Mouse (Mus musculus) kidney, adult 2 months (tissue): ENCODE data around the gene Mllt1. TPM values are rescaled to one million over a fixed set of nuclear protein-coding genes. Genes with fewer than 3 reads are reported as not detected.
A peak's percentile ranks its signal among the peaks of the same experiment; 100 is the strongest.

Source experiments
- DNase-seq: peaks from one replicate; pipeline ENCODE4 v3.0.0; 2021
- H3K27ac ChIP-seq: fragments of 200-500 bp; 2 replicates; pipeline ENCODE4 v1.5.1; 2012; ENCODE audit warnings: low read depth, low read length, control low read depth, inconsistent platforms; ENCODE audit not compliant: insufficient read depth
- H3K27me3 ChIP-seq: fragments of 200-500 bp; replicated peaks from 2 replicates; pipeline ENCODE4 v1.6.1; 2012; ENCODE audit warnings: mild to moderate bottlenecking, moderate library complexity, low read length, inconsistent platforms; ENCODE audit not compliant: control insufficient read depth, insufficient read depth
- H3K36me3 ChIP-seq: fragments of 200-500 bp; 2 replicates; pipeline ENCODE4 v1.6.1; 2012; ENCODE audit warnings: mild to moderate bottlenecking, moderate library complexity, low read length, inconsistent platforms; ENCODE audit not compliant: control insufficient read depth, insufficient read depth
- H3K4me1 ChIP-seq: fragments of 200-500 bp; 2 replicates; pipeline ENCODE4 v1.6.1; 2011; ENCODE audit warnings: low read length; ENCODE audit not compliant: control insufficient read depth, insufficient read depth
- H3K4me3 ChIP-seq: fragments of 200-500 bp; 2 replicates; pipeline ENCODE4 v1.5.1; 2011; ENCODE audit warnings: mild to moderate bottlenecking, low read depth, low read length, control low read depth; ENCODE audit not compliant: insufficient read depth
- CTCF ChIP-seq: fragments of 200-500 bp; conservative IDR thresholded peaks from 2 replicates; pipeline ENCODE4 v1.5.1; 2011; ENCODE audit warnings: low read depth, mild to moderate bottlenecking, control low read depth, low read length, moderate library complexity, mixed read lengths; ENCODE audit not compliant: insufficient read depth, insufficient read length
- POLR2A ChIP-seq: fragments of 200-500 bp; IDR thresholded peaks from one replicate; pipeline ENCODE4 v1.6.1; 2011; ENCODE audit warnings: low read depth, low read length, control low read depth
- WGBS: fragments of 180-500 bp; shearing (Covaris S2); methylation state at CpG from one replicate; pipeline ENCODE4 v1.1.7; 2018; 5-methylcytosine and 5-hydroxymethylcytosine counted together
- polyA plus RNA-seq: library from polyadenylated mRNA; depleted of rRNA; stranded (reverse); fragments of >200 nt; gene quantifications from 2 replicates; pipeline ENCODE4 v1.2.3, GENCODE M21; 2012

Gene Mllt1
- polyA plus RNA-seq, 1 experiment: 30.1 TPM

DNA sequence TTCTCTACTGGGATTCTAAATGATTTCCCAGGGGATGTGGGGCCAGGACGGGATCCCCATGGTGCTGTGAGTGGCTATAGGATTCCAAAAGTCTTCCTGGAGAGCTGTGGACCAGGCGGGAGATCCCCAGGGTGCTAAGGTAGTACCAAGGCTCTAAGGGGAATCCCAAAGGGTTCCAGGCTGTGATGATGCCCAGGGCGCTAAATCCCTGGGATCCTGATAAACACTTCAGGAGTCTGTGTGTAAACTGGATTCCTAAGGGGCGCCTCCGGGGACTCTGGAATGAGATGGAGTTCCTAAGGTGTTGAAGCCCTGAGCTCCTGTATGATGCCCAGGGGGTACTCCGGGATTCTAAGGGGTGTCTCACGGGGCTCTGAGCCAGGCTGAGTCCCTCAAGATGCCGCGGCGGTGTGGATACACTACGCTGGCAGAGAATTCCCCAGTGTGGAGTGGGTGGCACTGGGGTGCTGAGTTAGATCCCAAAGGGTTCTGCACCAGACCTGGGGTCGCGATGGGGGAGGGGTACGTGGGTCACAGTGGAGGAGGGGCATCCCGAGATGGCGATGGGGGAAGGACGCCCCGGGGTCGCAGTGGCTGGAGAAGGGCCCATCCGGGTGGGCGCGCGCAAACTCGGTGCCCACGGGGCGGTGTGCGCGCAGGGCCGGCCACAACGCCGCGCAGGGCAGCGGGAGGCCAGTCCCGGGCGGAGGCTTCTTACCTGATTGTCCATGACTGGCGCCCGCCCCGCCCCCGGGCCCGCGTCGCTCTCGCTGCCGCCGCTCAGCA lies 477 bp downstream of the Mllt1 start:
- H3K27me3 ChIP-seq: no peaks in the 10 kb centered on the region
- no peaks in the 10 kb centered on the region for H3K4me1 ChIP-seq
- no peaks in the 10 kb centered on the region for H3K36me3 ChIP-seq
- TF ChIP-seq CTCF: no peak
- peak overlapping the region; percentile 68 for H3K4me3 ChIP-seq
- DNase-seq: no peak
- no peak overlapping the region for H3K27ac ChIP-seq
- WGBS: 6% methylated on average over 33 of the region's 45 CpGs

- no peaks in the 10 kb centered on the region for H3K36me3 ChIP-seq
- no peak overlapping the region for H3K27ac ChIP-seq
- TF ChIP-seq POLR2A (no peak), CTCF (no peak)
- H3K27me3 ChIP-seq: no peaks in the 10 kb centered on the region
- H3K4me3 ChIP-seq: no peak overlapping the region
- no peaks in the 10 kb centered on the region for H3K4me1 ChIP-seq
- DNase-seq: no peak
- 91% methylated on average over 2 of the region's 2 CpGs for WGBS
These were observed 1.8 kb downstream of the Mllt1 start for GRCm38 (mm10) chr17:56933395-56933794.

GRCm38 (mm10) chr17:56930026-56930425 lies 5.2 kb downstream of the Mllt1 start:
- TF ChIP-seq POLR2A (no peak), CTCF (no peak)
- H3K4me3 ChIP-seq: no peak overlapping the region
- H3K27me3 ChIP-seq: no peaks in the 10 kb centered on the region
- H3K36me3 ChIP-seq: no peaks in the 10 kb centered on the region
- DNase-seq: no peak
- no peaks in the 10 kb centered on the region for H3K4me1 ChIP-seq
- H3K27ac ChIP-seq: no peak overlapping the region
- 79% methylated on average over 8 of the region's 8 CpGs for WGBS

DNA sequence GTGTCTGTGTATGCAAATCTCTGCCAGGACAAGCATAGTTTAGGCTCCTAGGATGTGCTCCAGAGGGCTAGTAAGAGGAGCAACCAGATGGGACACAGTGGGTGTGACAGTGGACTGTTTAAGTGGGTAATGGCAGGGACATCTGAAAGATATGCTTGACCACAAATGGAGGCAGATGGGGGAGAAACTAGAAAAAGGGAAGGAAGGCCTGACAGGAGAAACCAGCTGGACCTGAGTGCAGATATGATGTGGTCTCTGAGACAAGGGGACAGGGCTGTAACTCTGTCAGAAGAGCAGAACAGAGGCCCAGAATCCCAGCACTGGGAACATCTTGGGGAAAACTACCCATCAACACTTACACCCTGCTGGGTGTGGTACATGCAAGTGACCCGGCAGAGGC lies 5.7 kb downstream of the Mllt1 start:
- no peak for DNase-seq
- no peak for TF ChIP-seq POLR2A
- no peak for TF ChIP-seq CTCF
- Histone ChIP-seq H3K27ac (no peak overlapping the region), H3K36me3 (no peaks in the 10 kb centered on the region), H3K4me3 (no peak overlapping the region), H3K4me1 (no peaks in the 10 kb centered on the region), H3K27me3 (no peaks in the 10 kb centered on the region)
- 88% methylated on average over 1 of the region's 1 CpGs for WGBS

- H3K27ac ChIP-seq: no peak overlapping the region
- H3K4me3 ChIP-seq: no peak overlapping the region
- H3K36me3 ChIP-seq: no peaks in the 10 kb centered on the region
- no peak for TF ChIP-seq CTCF
- TF ChIP-seq POLR2A: no peak
- no peaks in the 10 kb centered on the region for H3K4me1 ChIP-seq
- no peak for DNase-seq
- H3K27me3 ChIP-seq: no peaks in the 10 kb centered on the region
These were observed 6.1 kb downstream of the Mllt1 start for GRCm38 (mm10) chr17:56929101-56929500.

- Histone ChIP-seq H3K36me3 (no peaks in the 10 kb centered on the region), H3K27ac (no peak overlapping the region), H3K4me3 (no peak overlapping the region), H3K27me3 (no peaks in the 10 kb centered on the region), H3K4me1 (no peaks in the 10 kb centered on the region)
- TF ChIP-seq POLR2A (no peak), CTCF (no peak)
- DNase-seq: no peak
- 98% methylated on average over 2 of the region's 2 CpGs for WGBS
These were observed 9.2 kb downstream of the Mllt1 start for GRCm38 (mm10) chr17:56925998-56926397.

- no peaks in the 10 kb centered on the region for H3K4me1 ChIP-seq
- TF ChIP-seq CTCF (no peak), POLR2A (no peak)
- 76% methylated on average over 3 of the region's 3 CpGs for WGBS
- H3K4me3 ChIP-seq: no peak overlapping the region
- no peaks in the 10 kb centered on the region for H3K27me3 ChIP-seq
- H3K27ac ChIP-seq: no peak overlapping the region
- H3K36me3 ChIP-seq: no peaks in the 10 kb centered on the region
- no peak for DNase-seq
These were observed 15.5 kb downstream of the Mllt1 start for GRCm38 (mm10) chr17:56919725-56920124.

- Histone ChIP-seq H3K27me3 (no peaks in the 10 kb centered on the region), H3K4me3 (no peak overlapping the region), H3K36me3 (no peaks in the 10 kb centered on the region), H3K27ac (no peak overlapping the region), H3K4me1 (no peaks in the 10 kb centered on the region)
- 95% methylated on average over 2 of the region's 2 CpGs for WGBS
- TF ChIP-seq POLR2A: no peak
- no peak for TF ChIP-seq CTCF
- no peak for DNase-seq
These were observed 18.0 kb downstream of the Mllt1 start for GRCm38 (mm10) chr17:56917166-56917565.
